Mouse (Mus musculus) lung, postnatal 36 days (tissue): Measurements from ENCODE around the gene Ina.

ENCODE experiments used
- DNase-seq: peaks from one replicate; pipeline ENCODE4 v3.0.0; 2022; ENCODE audit warnings: mixed read lengths

Gene Ina

GRCm38 (mm10) chr19:47015396-47015795 lies 898 bp downstream of the Ina start:
- DNase-seq, result no peak

- DNase-seq, result no peak
Observed at GRCm38 (mm10) chr19:47015965-47016364, 1.5 kb downstream of the Ina start.

- DNase-seq, result peak; percentile 84
Observed at GRCm38 (mm10) chr19:47016487-47016886, 2.0 kb downstream of the Ina start.

GRCm38 (mm10) chr19:47017831-47018230 lies 3.3 kb downstream of the Ina start:
- DNase-seq, result no peak

GRCm38 (mm10) chr19:47018330-47018729 lies 3.8 kb downstream of the Ina start:
- no peak for DNase-seq

GRCm38 (mm10) chr19:47019326-47019725 lies 4.8 kb downstream of the Ina start:
- no peak for DNase-seq

GRCm38 (mm10) chr19:47022709-47023108 lies 8.2 kb downstream of the Ina start:
- no peak for DNase-seq

- no peak for DNase-seq
Observed at GRCm38 (mm10) chr19:47023546-47023945, 9.0 kb downstream of the Ina start.

GRCm38 (mm10) chr19:47024954-47025353 lies 10.5 kb downstream of the Ina start:
- peak; percentile 59 for DNase-seq

- no peak for DNase-seq
Observed at GRCm38 (mm10) chr19:47026513-47026912, 12.0 kb downstream of the Ina start.

- no peak for DNase-seq
Observed at GRCm38 (mm10) chr19:47029796-47030195, 15.3 kb downstream of the Ina start.

GRCm38 (mm10) chr19:47031770-47032169 lies 17.3 kb downstream of the Ina start:
- DNase-seq, result no peak

GRCm38 (mm10) chr19:47034916-47035315 lies 20.4 kb downstream of the Ina start:
- no peak for DNase-seq

GRCm38 (mm10) chr19:47036596-47036995 lies 22.1 kb downstream of the Ina start:
- no peak for DNase-seq

GRCm38 (mm10) chr19:47040720-47041473 lies 26.4 kb downstream of the Ina start:
- DNase-seq, result no peak

- peak; percentile 6 for DNase-seq
Observed at GRCm38 (mm10) chr19:47043608-47044007, 29.1 kb downstream of the Ina start.

GRCm38 (mm10) chr19:47046343-47046742 lies 31.8 kb downstream of the Ina start:
- DNase-seq, result no peak

- DNase-seq, result no peak
Observed at GRCm38 (mm10) chr19:47047236-47047833, 32.8 kb downstream of the Ina start.

- no peak for DNase-seq
Observed at GRCm38 (mm10) chr19:47049061-47049460, 34.6 kb downstream of the Ina start.

GRCm38 (mm10) chr19:47049840-47050239 lies 35.3 kb downstream of the Ina start:
- DNase-seq, result no peak

- DNase-seq, result peak; percentile 85
Observed at GRCm38 (mm10) chr19:47050271-47051032, 36.0 kb downstream of the Ina start, which contains the start of gene Pcgf6. Gene Pcgf6, minus strand, starts transcription at chr19:47050906.

GRCm38 (mm10) chr19:47052927-47053326 lies 38.4 kb downstream of the Ina start:
- no peak for DNase-seq

- no peak for DNase-seq
Observed at GRCm38 (mm10) chr19:47053471-47053870, 39.0 kb downstream of the Ina start.

GRCm38 (mm10) chr19:47057684-47058083 lies 43.2 kb downstream of the Ina start:
- DNase-seq, result no peak
